Mouse (Mus musculus) hindbrain, embryonic 10.5 days (tissue): Measurements from ENCODE around the gene Med13. TPM values are rescaled to one million over a fixed set of nuclear protein-coding genes. Genes with fewer than 3 reads are reported as not detected.

Experiments used
- DNase-seq: peaks from one replicate; pipeline ENCODE4 v3.0.0-alpha.2; 2017; ENCODE audit warnings: low spot score
- H3K27ac ChIP-seq: fragments of 300-500 bp; sonication (generic); 2 replicates; pipeline ENCODE4 v1.5.1; 2016; ENCODE audit warnings: mild to moderate bottlenecking, moderate library complexity
- H3K27me3 ChIP-seq: fragments of 300-500 bp; sonication (generic); 2 replicates; pipeline ENCODE4 v1.6.1; 2016; ENCODE audit warnings: mild to moderate bottlenecking; ENCODE audit not compliant: poor library complexity, insufficient read depth, severe bottlenecking
- H3K36me3 ChIP-seq: fragments of 300-500 bp; sonication (generic); 2 replicates; pipeline ENCODE4 v1.6.1; 2016; ENCODE audit warnings: mild to moderate bottlenecking, moderate library complexity
- H3K4me1 ChIP-seq: fragments of 300-500 bp; sonication (generic); replicated peaks from 2 replicates; pipeline ENCODE4 v1.6.1; 2016; ENCODE audit warnings: mild to moderate bottlenecking
- H3K4me3 ChIP-seq: fragments of 300-500 bp; sonication (generic); 2 replicates; pipeline ENCODE4 v1.5.1; 2016; ENCODE audit warnings: mild to moderate bottlenecking, moderate library complexity
- H3K9me3 ChIP-seq: fragments of 300-500 bp; sonication (generic); 2 replicates; pipeline ENCODE4 v1.6.1; 2016; ENCODE audit warnings: mild to moderate bottlenecking, moderate library complexity
- WGBS: fragments of 180-500 bp; shearing (Covaris S2); methylation state at CpG from one replicate; pipeline ENCODE4 v1.1.7; 2016; 5-methylcytosine and 5-hydroxymethylcytosine counted together
- polyA plus RNA-seq: library from polyadenylated mRNA; unstranded; fragments of >200 nt; fragmentation: Nextera tagmentation; extraction: Ambion mirVana; gene quantifications from 2 replicates; pipeline ENCODE4 v1.2.1, GENCODE M21; 2016

The Med13 gene
- polyA plus RNA-seq, 1 experiment from 2014 or later: 5.9 TPM

DNA sequence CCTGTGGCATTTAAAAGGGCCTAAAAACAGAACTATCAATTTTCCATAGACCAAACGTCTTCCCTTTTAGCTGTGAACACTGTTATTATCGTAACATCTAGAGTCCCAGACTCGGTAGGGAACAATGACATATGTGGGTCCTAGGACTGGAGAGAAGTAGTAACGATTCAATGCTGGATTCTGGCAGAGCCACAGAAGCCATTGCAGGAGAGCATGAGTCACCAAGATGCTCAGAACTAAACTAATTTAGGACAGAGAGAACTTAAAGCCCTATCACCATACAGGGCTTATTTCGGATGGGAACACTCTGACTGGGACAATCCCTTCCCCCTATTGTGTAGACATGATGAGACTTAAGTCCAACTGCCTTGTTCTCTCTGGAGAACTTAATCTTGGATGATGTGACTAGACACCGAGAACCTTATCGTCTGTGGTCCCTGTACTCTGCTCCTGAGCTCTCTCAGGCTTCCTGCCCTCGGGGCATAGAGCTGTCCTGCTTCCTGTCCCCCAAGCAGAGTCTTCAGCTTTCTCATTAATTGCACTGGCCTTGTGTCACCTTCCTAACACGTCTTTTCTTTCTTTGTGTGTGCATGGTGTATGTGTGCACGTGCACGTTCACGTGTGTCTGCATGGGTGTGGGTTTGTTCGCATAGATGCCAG, 31.5 kb upstream of the Med13 start:
- 86% methylated on average over 13 of the region's 13 CpGs for WGBS
- DNase-seq: no peak
- Histone ChIP-seq H3K36me3 (no peaks in the 10 kb centered on the region), H3K9me3 (no peaks in the 10 kb centered on the region), H3K4me3 (no peak overlapping the region), H3K27me3 (no peaks in the 10 kb centered on the region), H3K27ac (no peak overlapping the region), H3K4me1 (0 out of 2 replicates have a peak, but pooled peaks cover 3% of the 10 kb centered on the region)

DNA sequence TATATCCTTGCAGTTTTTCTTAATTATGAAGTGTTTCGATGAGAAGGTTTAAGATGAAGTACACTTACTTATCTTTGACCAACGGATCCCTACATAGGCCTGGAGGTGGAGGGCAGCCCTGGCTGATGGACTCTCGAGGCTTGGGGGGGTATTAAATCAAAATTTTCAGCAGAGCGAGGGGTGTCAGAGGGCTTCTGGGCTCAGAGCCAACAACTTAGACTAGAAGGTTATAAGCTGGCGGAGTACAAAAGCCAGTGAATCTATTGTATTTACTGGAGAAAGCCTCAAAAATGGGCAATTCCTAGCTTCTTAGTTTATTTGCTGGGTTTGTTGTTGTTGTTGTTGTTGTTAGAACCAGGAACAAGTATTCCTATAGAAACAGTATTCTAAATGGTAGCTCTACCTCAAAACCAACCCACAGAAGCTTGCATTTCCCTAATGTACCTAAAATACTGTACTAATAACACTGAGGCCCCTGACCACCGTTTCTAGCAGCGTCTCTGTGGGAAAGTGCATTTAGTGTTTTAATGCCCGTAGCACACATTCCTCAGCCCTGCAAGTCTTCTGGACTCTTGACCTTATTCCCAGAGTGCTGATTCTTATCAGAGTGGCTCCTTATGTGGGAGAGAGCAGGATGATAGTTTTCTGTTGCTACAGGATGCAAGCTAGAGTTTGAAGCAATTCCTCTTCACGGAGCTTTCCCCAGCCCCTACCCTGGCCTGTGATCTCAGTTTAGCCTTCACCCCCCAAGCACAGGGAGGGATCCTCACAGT, 29.9 kb upstream of the Med13 start:
- H3K27ac ChIP-seq: no peak overlapping the region
- 77% methylated on average over 9 of the region's 9 CpGs for WGBS
- no peak for DNase-seq

DNA sequence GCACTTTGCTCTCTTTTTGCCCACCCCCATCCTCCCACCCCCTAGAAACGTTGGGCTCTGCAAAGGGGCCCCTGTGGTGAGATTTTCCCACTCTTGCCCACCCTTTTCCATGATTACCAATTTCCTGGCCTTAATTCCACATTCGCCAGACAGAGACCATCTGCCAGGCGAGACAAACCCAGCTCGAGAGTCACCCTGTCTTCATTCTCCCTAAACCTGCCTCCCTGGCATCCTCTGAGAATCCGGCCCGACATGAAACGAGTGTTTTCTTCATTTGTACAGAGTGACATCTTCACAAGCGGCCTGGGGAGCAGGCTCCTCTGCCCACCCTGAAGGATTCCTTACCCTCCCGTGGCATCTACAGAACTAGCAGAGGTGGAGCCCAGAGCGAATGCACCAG, 29.2 kb upstream of the Med13 start:
- 0 out of 2 replicates have a peak, but pooled peaks cover 3% of the 10 kb centered on the region for H3K4me1 ChIP-seq
- H3K9me3 ChIP-seq: no peaks in the 10 kb centered on the region
- peaks cover 3% of the 10 kb centered on the region; the same call in 1 of the 2 replicates for H3K27me3 ChIP-seq
- no peak overlapping the region for H3K4me3 ChIP-seq
- 78% methylated on average over 10 of the region's 10 CpGs for WGBS
- DNase-seq: no peak
- no peak overlapping the region for H3K27ac ChIP-seq
- H3K36me3 ChIP-seq: no peaks in the 10 kb centered on the region

More for the DNA sequence above, 29.9 kb upstream of the Med13 start:
- no peaks in the 10 kb centered on the region for H3K36me3 ChIP-seq
- 0 out of 2 replicates have a peak, but pooled peaks cover 3% of the 10 kb centered on the region for H3K4me1 ChIP-seq
- no peak overlapping the region for H3K4me3 ChIP-seq
- peaks cover 2% of the 10 kb centered on the region; the same call in 1 of the 2 replicates for H3K27me3 ChIP-seq
- no peaks in the 10 kb centered on the region for H3K9me3 ChIP-seq

DNA sequence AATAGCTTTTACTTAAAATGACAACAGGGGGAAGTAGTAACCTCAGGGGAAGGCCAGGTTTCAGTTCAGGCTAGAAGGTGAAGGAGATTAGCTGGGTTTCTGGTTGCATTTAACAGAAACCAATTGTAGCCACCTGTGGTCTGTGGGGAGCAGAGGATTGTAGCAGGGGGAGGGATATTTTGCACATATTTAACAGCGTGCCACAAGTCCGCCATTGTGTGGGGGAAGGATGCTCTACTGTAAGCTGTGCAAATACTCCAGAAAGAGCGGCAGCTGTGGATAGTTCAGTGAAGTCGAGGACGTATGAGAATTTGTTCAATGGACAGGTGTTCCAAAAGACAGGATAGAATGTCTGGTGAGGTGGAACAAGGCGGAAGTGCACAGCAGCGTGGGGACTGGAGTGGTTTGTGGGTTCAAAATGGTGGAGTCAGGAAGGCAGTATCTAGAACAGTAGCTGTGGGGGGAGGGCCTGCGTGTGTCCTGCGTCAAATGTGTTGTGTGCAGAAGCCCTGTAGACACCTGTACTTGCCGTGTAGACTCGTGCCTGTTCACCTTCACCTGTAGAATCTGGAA, 28.4 kb upstream of the Med13 start:
- Histone ChIP-seq H3K9me3 (no peaks in the 10 kb centered on the region), H3K27ac (no peak overlapping the region), H3K4me1 (0 out of 2 replicates have a peak, but pooled peaks cover 3% of the 10 kb centered on the region), H3K36me3 (no peaks in the 10 kb centered on the region), H3K4me3 (no peak overlapping the region), H3K27me3 (peaks cover 3% of the 10 kb centered on the region; the same call in 1 of the 2 replicates)
- no peak for DNase-seq
- WGBS: 91% methylated on average over 11 of the region's 11 CpGs

DNA sequence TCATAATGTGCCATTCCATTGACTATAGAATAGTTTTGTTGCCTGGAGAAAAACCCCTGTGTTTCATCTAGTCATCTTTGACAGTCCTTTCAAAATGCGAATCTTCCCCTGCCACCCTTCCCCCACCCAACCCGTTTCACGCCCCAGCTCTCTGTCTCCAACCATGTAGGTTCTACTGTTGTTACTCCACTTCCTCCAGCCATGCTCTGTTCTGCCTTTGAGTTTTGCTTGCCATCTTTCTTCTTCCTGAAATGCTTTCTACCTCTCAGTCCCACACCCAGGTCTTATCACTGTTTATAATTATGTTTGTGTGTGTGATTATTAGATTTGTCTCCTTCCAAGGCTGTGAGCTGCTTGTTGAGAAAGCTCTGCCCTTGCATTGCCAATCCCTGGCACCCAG, 26.7 kb upstream of the Med13 start:
- Histone ChIP-seq H3K4me1 (0 out of 2 replicates have a peak, but pooled peaks cover 3% of the 10 kb centered on the region), H3K36me3 (no peaks in the 10 kb centered on the region), H3K27me3 (peaks cover 3% of the 10 kb centered on the region; the same call in 1 of the 2 replicates), H3K27ac (no peak overlapping the region), H3K4me3 (no peak overlapping the region), H3K9me3 (no peaks in the 10 kb centered on the region)
- 84% methylated on average over 3 of the region's 3 CpGs for WGBS
- DNase-seq: no peak

DNA sequence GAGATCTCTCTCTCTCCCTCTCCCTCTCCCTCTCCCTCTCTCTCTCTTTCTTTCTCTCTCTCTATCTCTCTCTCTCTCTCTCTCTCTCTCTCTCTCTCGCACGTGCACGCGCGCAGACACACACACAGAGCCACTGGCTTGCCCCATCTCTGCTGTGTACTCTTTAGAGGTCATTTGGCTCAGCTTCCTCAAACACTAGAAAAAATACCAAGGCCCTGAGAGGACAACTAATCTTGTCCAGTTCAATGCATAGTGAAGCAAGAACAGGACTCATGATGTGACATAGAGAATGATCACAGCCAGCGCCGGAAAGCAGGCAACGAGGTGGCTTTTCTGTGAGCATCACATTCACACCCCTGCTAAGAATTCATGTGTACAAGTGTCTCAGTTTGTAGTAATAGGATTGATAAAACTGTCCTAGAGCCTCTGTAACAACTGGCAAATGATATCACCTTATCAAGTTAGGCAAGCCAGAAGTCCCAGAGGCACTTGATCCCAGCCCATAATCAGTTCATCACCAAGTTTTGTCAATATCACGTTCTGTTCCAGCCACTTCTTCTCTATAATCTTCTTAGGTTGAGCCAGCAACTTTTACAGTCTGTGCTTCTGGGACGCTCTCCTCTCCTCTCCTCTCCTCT, 25.2 kb upstream of the Med13 start:
- no peaks in the 10 kb centered on the region for H3K9me3 ChIP-seq
- H3K4me3 ChIP-seq: no peak overlapping the region
- no peak overlapping the region for H3K27ac ChIP-seq
- H3K4me1 ChIP-seq: 0 out of 2 replicates have a peak, but pooled peaks cover 3% of the 10 kb centered on the region
- H3K36me3 ChIP-seq: no peaks in the 10 kb centered on the region
- H3K27me3 ChIP-seq: peaks cover 3% of the 10 kb centered on the region; the same call in 1 of the 2 replicates
- WGBS: 92% methylated on average over 10 of the region's 10 CpGs
- DNase-seq: no peak

DNA sequence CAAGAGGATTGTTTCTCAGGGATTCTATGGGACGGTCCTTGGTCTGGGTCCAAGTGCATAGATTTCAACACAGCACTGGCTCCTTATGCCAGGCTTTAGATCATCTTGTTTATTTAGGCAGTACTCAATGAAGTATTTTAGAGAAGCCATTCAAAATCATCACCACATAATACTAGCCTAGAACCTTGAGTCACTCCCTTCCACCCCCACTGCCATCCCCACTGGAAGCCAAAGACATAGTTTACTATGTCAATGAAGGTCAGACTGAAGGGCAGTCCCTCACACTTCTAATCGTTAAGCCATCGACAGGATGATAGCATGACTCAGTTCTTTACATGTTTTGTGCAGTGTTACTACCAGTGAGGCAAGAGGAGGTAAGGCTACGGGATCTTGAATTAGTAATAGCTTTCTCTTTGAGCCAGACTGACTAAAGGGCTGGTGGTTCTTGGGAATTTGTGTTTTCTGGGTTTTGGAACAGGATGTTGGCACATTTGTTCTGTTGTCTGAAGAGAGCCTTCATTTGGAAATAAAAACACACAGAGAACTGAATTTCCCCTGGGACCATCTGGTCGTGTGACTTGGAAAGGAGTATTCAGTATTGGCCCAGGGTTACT, 24.2 kb upstream of the Med13 start:
- Histone ChIP-seq H3K27me3 (peaks cover 3% of the 10 kb centered on the region; the same call in 1 of the 2 replicates), H3K9me3 (no peaks in the 10 kb centered on the region), H3K4me3 (no peak overlapping the region), H3K27ac (no peak overlapping the region), H3K36me3 (no peaks in the 10 kb centered on the region), H3K4me1 (0 out of 2 replicates have a peak, but pooled peaks cover 1% of the 10 kb centered on the region)
- no peak for DNase-seq
- 79% methylated on average over 5 of the region's 5 CpGs for WGBS

DNA sequence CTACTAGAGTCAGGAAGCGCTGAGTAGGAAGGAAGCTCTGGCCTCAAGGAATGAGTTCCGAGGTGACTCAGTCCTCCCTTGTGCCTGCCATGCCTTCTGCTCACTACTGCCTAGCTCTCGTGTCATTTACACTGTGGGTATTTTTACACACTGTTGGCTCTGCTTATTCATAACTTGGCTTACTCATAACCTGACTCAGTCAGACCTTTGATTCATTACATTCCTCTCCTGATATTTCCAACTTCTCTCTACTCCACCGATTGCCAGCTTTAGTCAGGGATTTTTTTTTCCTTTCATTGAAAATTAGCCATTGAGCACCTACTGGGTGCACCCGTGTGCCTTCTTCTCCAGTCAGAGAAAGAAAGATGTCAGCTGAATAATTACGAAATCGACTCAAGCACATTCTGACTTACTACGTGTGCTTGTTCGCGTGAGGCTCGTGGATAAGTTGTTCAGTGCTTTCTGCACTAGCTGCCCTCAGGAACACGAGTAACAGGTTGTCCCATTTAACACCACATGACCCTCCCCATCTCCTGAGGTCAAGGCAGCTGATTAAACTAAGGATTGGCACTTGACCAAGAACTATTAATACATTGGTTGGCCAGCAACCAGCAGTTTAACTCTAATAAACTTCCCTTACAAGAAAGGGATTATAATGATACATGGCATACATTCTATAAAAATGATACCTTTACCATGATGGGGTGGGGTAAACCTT, 23.3 kb upstream of the Med13 start:
- H3K9me3 ChIP-seq: no peaks in the 10 kb centered on the region
- H3K4me3 ChIP-seq: no peak overlapping the region
- no peak overlapping the region for H3K27ac ChIP-seq
- H3K36me3 ChIP-seq: no peaks in the 10 kb centered on the region
- peaks cover 3% of the 10 kb centered on the region; the same call in 1 of the 2 replicates for H3K27me3 ChIP-seq
- H3K4me1 ChIP-seq: no peaks in the 10 kb centered on the region
- 89% methylated on average over 12 of the region's 12 CpGs for WGBS
- DNase-seq: no peak

DNA sequence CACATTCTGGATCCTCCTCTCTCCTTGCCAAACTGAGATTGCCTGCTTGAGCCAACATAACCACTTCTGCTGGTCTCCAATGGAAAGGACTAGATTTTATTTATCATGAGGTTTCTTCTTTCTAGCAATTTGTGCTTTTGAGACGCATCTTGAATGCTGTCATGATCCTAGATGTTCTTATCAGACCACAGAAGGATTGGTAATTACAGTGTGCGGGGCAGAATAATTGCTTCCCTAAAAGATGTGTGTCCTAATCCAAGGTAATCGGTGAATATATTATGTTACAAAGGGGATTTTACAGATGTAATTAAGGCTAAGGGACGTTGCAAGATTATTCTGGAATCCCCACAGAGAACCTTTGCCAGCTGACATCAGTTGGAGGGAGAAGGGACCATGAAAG, 21.6 kb upstream of the Med13 start:
- no peaks in the 10 kb centered on the region for H3K4me1 ChIP-seq
- no peaks in the 10 kb centered on the region for H3K36me3 ChIP-seq
- no peaks in the 10 kb centered on the region for H3K9me3 ChIP-seq
- 74% methylated on average over 4 of the region's 4 CpGs for WGBS
- peaks cover 3% of the 10 kb centered on the region; the same call in 1 of the 2 replicates for H3K27me3 ChIP-seq
- no peak overlapping the region for H3K4me3 ChIP-seq
- DNase-seq: no peak
- no peak overlapping the region for H3K27ac ChIP-seq

DNA sequence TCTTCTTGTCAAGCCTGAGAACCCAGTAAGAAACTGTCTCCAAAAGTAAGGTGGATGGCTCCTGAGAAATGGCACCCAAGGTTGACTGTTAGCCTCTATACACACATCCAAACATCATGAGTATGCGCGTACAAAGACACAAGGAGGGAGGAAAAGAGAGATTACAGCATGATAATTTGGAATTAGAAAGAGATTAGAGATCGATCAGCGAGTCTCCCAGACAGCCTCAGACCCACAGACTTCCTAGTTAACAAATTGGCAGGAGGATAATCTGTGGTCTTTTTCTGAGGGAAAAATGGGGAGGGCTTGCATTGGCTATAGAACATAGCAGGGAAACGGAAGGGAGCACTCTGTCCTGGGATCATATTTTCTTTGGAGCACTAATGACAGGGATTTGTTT, 20.4 kb upstream of the Med13 start:
- H3K9me3 ChIP-seq: no peaks in the 10 kb centered on the region
- 92% methylated on average over 5 of the region's 5 CpGs for WGBS
- no peak overlapping the region for H3K27ac ChIP-seq
- no peak for DNase-seq
- H3K4me1 ChIP-seq: no peaks in the 10 kb centered on the region
- H3K36me3 ChIP-seq: no peaks in the 10 kb centered on the region
- no peak overlapping the region for H3K4me3 ChIP-seq
- peaks cover 3% of the 10 kb centered on the region; the same call in 1 of the 2 replicates for H3K27me3 ChIP-seq

DNA sequence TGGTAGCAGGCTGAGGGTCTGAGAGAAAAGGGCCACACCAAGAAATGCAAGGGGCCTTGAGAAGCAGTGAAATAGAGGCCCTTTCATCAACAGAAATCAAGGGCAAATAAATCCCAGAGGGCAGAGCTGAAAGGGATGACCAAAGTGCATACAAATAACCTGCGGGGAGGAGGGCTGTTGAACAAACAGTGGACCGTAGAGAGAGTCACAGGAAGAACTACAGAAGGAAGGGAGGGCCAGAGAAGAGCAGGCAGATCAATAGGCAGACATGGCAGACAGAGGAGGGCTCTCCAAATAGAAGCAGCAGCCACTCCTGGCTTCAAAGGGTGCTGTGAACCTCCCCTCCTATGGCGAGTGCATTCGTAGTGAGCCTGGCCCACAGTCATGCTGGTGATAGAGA, 19.3 kb upstream of the Med13 start:
- Histone ChIP-seq H3K4me3 (no peak overlapping the region), H3K27ac (no peak overlapping the region)
- WGBS: 81% methylated on average over 4 of the region's 4 CpGs

DNA sequence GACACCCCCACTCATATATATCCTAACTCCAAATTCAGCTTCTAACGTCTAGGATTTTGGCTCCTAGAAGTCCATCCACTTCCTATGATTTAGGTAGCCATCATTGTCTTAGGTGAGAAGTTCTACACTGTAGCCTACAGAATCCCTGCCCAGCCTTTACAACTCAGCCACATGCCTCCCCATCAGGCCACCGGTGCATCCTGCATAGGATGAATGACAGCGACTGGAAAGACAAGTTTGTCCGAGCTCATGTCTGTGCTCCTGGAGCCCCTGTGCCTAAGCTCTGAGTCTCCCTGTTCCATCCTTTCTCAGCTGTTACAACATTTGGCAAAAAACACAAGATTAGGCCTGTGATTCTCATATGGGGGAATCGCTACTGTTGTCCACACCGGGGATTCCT, 17.7 kb upstream of the Med13 start:
- H3K4me3 ChIP-seq: no peak overlapping the region
- no peak overlapping the region for H3K27ac ChIP-seq
- no peaks in the 10 kb centered on the region for H3K36me3 ChIP-seq
- no peak for DNase-seq
- no peaks in the 10 kb centered on the region for H3K9me3 ChIP-seq
- H3K4me1 ChIP-seq: no peaks in the 10 kb centered on the region
- no peaks in the 10 kb centered on the region for H3K27me3 ChIP-seq
- 90% methylated on average over 6 of the region's 6 CpGs for WGBS

More for the DNA sequence above, 19.3 kb upstream of the Med13 start:
- DNase-seq: no peak
- no peaks in the 10 kb centered on the region for H3K9me3 ChIP-seq
- no peaks in the 10 kb centered on the region for H3K36me3 ChIP-seq
- no peaks in the 10 kb centered on the region for H3K4me1 ChIP-seq
- no peaks in the 10 kb centered on the region for H3K27me3 ChIP-seq
